Mouse (Mus musculus): ENCODE measurements around the gene Ddit4l. TPM values are rescaled to one million over a fixed set of nuclear protein-coding genes. Genes with fewer than 3 reads are reported as not detected.
"Not testable (repeated sequence)": the region's sequence is repeated elsewhere in the genome, so short reads cannot be mapped to it uniquely, and the experiment has no call there.

Ddit4l gene
- polyA plus RNA-seq, 1 experiment from 2014 or later: 8.2 TPM

DNA sequence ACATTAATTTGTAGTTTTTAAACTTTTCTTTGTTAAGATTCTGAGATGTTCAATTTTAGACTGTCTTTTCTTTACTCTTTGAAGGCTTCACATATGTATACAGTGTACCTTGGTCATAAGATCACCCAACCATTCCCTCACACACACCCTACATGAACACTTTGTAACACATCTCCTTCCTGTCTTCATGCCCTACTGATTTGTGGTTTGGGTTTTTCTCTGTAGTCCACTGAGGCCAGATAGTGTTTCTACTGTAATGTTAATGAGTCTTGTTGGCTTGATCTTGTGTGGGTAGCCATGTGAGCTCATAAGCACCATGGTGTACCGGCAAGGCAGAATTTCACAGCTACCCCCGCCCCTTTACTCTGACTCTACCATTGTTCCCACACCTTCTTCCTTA, 31.4 kb downstream of the Ddit4l start:
- Histone ChIP-seq H3K9me3 (no peaks in the 10 kb centered on the region), H3K27ac (replicated peaks) (no peak overlapping the region), H3K27me3 (no peaks in the 10 kb centered on the region), H3K4me2 (replicated peaks) (no peak overlapping the region), H3K4me1 (peaks cover 10% of the 10 kb centered on the region), H3K9ac (replicated peaks) (no peak overlapping the region), H3K4me3 (no peak overlapping the region), H3K36me3 (no peaks in the 10 kb centered on the region)
- no peak for ATAC-seq (replicated peaks)
- 93% methylated on average over 2 of the region's 2 CpGs for WGBS

- not testable (repeated sequence) for H3K9me3 ChIP-seq; H3K4me2 ChIP-seq (replicated peaks); H3K27ac ChIP-seq (replicated peaks); H3K27me3 ChIP-seq; H3K9ac ChIP-seq (replicated peaks); H3K4me1 ChIP-seq; H3K36me3 ChIP-seq; ATAC-seq (replicated peaks); H3K4me3 ChIP-seq
- no CpG with 5 or more reads among the region's 3 CpGs for WGBS
These were observed 49.8 kb downstream of the Ddit4l start, which contains the start of gene Gm21962 for GRCm38 (mm10) chr3:137671224-137671623. Gene Gm21962 (plus strand): TSS chr3:137671524.

Small RNA genes lying within 50 kb of the gene (microRNA-seq; reads per million reads assigned to microRNA genes)
- gene Gm22468: not detected

Other genes starting within 250 kb of the Ddit4l start
- gene Gm21962, start 49.9 kb downstream of the Ddit4l start, polyA plus RNA-seq (2015; fragmentation: Nextera tagmentation; extraction: Ambion mirVana): not detected in 2 replicates
- 1,422 and 1,532 TPM in 2 replicates for gene H2afz, start 242.9 kb downstream of the Ddit4l start, polyA plus RNA-seq (2015; fragmentation: Nextera tagmentation; extraction: Ambion mirVana)
- 12.9 and 14.4 TPM in 2 replicates for gene Dnajb14, start 246.1 kb downstream of the Ddit4l start, polyA plus RNA-seq (2015; fragmentation: Nextera tagmentation; extraction: Ambion mirVana)